Mouse (Mus musculus) liver, embryonic 12.5 days (tissue): ENCODE data around the gene Peli2. TPM values are rescaled to one million over a fixed set of nuclear protein-coding genes. Genes with fewer than 3 reads are reported as not detected.

Source experiments
- ATAC-seq: fragments of 200-750 bp; cut with Nextera tagmentation; 2 replicates; pipeline ENCODE4 v1.8.0; 2017; ENCODE audit warnings: moderate number of reproducible peaks, mild to moderate bottlenecking, moderate library complexity
- H3K27ac ChIP-seq: fragments of 300-500 bp; sonication (generic); 2 replicates; pipeline ENCODE4 v1.5.1; 2016; ENCODE audit warnings: mild to moderate bottlenecking
- H3K27me3 ChIP-seq: fragments of 300-500 bp; sonication (generic); replicated peaks from 2 replicates; pipeline ENCODE4 v1.6.1; 2016; ENCODE audit warnings: mild to moderate bottlenecking, moderate library complexity
- H3K36me3 ChIP-seq: fragments of 300-500 bp; sonication (generic); 2 replicates; pipeline ENCODE4 v1.6.1; 2016; ENCODE audit warnings: mild to moderate bottlenecking, moderate library complexity
- H3K4me1 ChIP-seq: fragments of 300-500 bp; sonication (generic); 2 replicates; pipeline ENCODE4 v1.6.1; 2016
- H3K4me2 ChIP-seq: fragments of 300-500 bp; sonication (generic); 2 replicates; pipeline ENCODE4 v1.6.1; 2016; ENCODE audit warnings: mild to moderate bottlenecking, moderate library complexity
- H3K4me3 ChIP-seq: fragments of 300-500 bp; sonication (generic); 2 replicates; pipeline ENCODE4 v1.5.1; 2016; ENCODE audit warnings: mild to moderate bottlenecking, moderate library complexity
- H3K9ac ChIP-seq: fragments of 300-500 bp; sonication (generic); 2 replicates; pipeline ENCODE4 v1.6.1; 2016; ENCODE audit warnings: mild to moderate bottlenecking, moderate library complexity
- H3K9me3 ChIP-seq: fragments of 300-500 bp; sonication (generic); replicated peaks from 2 replicates; pipeline ENCODE4 v1.6.1; 2016; ENCODE audit warnings: mild to moderate bottlenecking, moderate library complexity
- WGBS: fragments of 180-500 bp; shearing (Covaris S2); methylation state at CpG from one replicate; pipeline ENCODE4 v1.1.7; 2016; ENCODE audit not compliant: insufficient replicate concordance; 5-methylcytosine and 5-hydroxymethylcytosine counted together
- polyA plus RNA-seq: library from polyadenylated mRNA; unstranded; fragments of >200 nt; fragmentation: Nextera tagmentation; extraction: Ambion mirVana; gene quantifications from 2 replicates; pipeline ENCODE4 v1.2.1, GENCODE M21; 2016

Peli2 gene
- polyA plus RNA-seq, 1 experiment from 2014 or later, result 1.8 TPM

- Histone ChIP-seq H3K4me2 (no peak overlapping the region), H3K4me3 (no peak overlapping the region), H3K4me1 (no peaks in the 10 kb centered on the region), H3K27me3 (no peaks in the 10 kb centered on the region), H3K9ac (no peak overlapping the region), H3K36me3 (no peaks in the 10 kb centered on the region), H3K9me3 (no peaks in the 10 kb centered on the region), H3K27ac (no peak overlapping the region)
- 74% methylated on average over 8 of the region's 8 CpGs for WGBS
- no peak for ATAC-seq
These were observed 37.2 kb downstream of the Peli2 start for GRCm38 (mm10) chr14:48157835-48158234.

GRCm38 (mm10) chr14:48159401-48159800 is 38.8 kb downstream of the Peli2 start:
- Histone ChIP-seq H3K9ac (no peak overlapping the region), H3K27ac (no peak overlapping the region)
- WGBS, result 70% methylated on average over 3 of the region's 3 CpGs

GRCm38 (mm10) chr14:48162446-48162845 is 41.8 kb downstream of the Peli2 start:
- Histone ChIP-seq H3K27me3 (no peaks in the 10 kb centered on the region), H3K4me1 (no peaks in the 10 kb centered on the region), H3K9ac (no peak overlapping the region), H3K27ac (no peak overlapping the region), H3K9me3 (no peaks in the 10 kb centered on the region), H3K36me3 (no peaks in the 10 kb centered on the region), H3K4me2 (no peak overlapping the region), H3K4me3 (no peak overlapping the region)
- no peak for ATAC-seq
- 76% methylated on average over 14 of the region's 14 CpGs for WGBS

More at GRCm38 (mm10) chr14:48159401-48159800, 38.8 kb downstream of the Peli2 start:
- Histone ChIP-seq H3K36me3 (no peaks in the 10 kb centered on the region), H3K4me2 (no peak overlapping the region), H3K9me3 (no peaks in the 10 kb centered on the region), H3K4me3 (no peak overlapping the region), H3K4me1 (no peaks in the 10 kb centered on the region), H3K27me3 (no peaks in the 10 kb centered on the region)
- ATAC-seq, result no peak

GRCm38 (mm10) chr14:48164917-48165316 is 44.3 kb downstream of the Peli2 start:
- Histone ChIP-seq H3K4me2 (no peak overlapping the region), H3K27me3 (no peaks in the 10 kb centered on the region), H3K9ac (no peak overlapping the region), H3K4me1 (no peaks in the 10 kb centered on the region), H3K9me3 (no peaks in the 10 kb centered on the region), H3K4me3 (no peak overlapping the region), H3K36me3 (no peaks in the 10 kb centered on the region), H3K27ac (no peak overlapping the region)
- ATAC-seq, result no peak
- WGBS, result 59% methylated on average over 8 of the region's 8 CpGs

GRCm38 (mm10) chr14:48166396-48166795 is 45.8 kb downstream of the Peli2 start:
- Histone ChIP-seq H3K9me3 (no peaks in the 10 kb centered on the region), H3K36me3 (no peaks in the 10 kb centered on the region), H3K4me2 (no peak overlapping the region), H3K4me1 (no peaks in the 10 kb centered on the region), H3K4me3 (no peak overlapping the region), H3K27ac (no peak overlapping the region), H3K27me3 (no peaks in the 10 kb centered on the region), H3K9ac (no peak overlapping the region)
- ATAC-seq, result no peak
- 74% methylated on average over 9 of the region's 9 CpGs for WGBS

GRCm38 (mm10) chr14:48167020-48167419 is 46.4 kb downstream of the Peli2 start:
- H3K4me3 ChIP-seq, result no peak overlapping the region
- H3K27me3 ChIP-seq, result no peaks in the 10 kb centered on the region
- no peak for ATAC-seq
- H3K9me3 ChIP-seq, result no peaks in the 10 kb centered on the region
- 52% methylated on average over 3 of the region's 3 CpGs for WGBS
- no peak overlapping the region for H3K27ac ChIP-seq
- no peak overlapping the region for H3K9ac ChIP-seq
- H3K4me1 ChIP-seq, result no peaks in the 10 kb centered on the region
- no peaks in the 10 kb centered on the region for H3K36me3 ChIP-seq
- H3K4me2 ChIP-seq, result no peak overlapping the region

- 60% methylated on average over 6 of the region's 6 CpGs for WGBS
- Histone ChIP-seq H3K27me3 (no peaks in the 10 kb centered on the region), H3K27ac (no peak overlapping the region), H3K4me3 (no peak overlapping the region), H3K4me2 (no peak overlapping the region), H3K9ac (no peak overlapping the region), H3K4me1 (no peaks in the 10 kb centered on the region), H3K36me3 (no peaks in the 10 kb centered on the region), H3K9me3 (no peaks in the 10 kb centered on the region)
- ATAC-seq, result no peak
These were observed 47.5 kb downstream of the Peli2 start for GRCm38 (mm10) chr14:48168116-48168515.

GRCm38 (mm10) chr14:48169970-48170369 is 49.3 kb downstream of the Peli2 start:
- no peak overlapping the region for H3K4me2 ChIP-seq
- no peaks in the 10 kb centered on the region for H3K9me3 ChIP-seq
- ATAC-seq, result no peak
- no peaks in the 10 kb centered on the region for H3K36me3 ChIP-seq
- no peak overlapping the region for H3K4me3 ChIP-seq
- no peak overlapping the region for H3K27ac ChIP-seq
- no peak overlapping the region for H3K9ac ChIP-seq
- 48% methylated on average over 7 of the region's 7 CpGs for WGBS
- no peaks in the 10 kb centered on the region for H3K27me3 ChIP-seq
- no peaks in the 10 kb centered on the region for H3K4me1 ChIP-seq

- H3K27ac ChIP-seq, result no peak overlapping the region
- H3K9ac ChIP-seq, result no peak overlapping the region
- no peak for ATAC-seq
- no peaks in the 10 kb centered on the region for H3K4me1 ChIP-seq
- no peaks in the 10 kb centered on the region for H3K27me3 ChIP-seq
- no peak overlapping the region for H3K4me3 ChIP-seq
- H3K36me3 ChIP-seq, result no peaks in the 10 kb centered on the region
- H3K4me2 ChIP-seq, result no peak overlapping the region
- 71% methylated on average over 12 of the region's 12 CpGs for WGBS
- no peaks in the 10 kb centered on the region for H3K9me3 ChIP-seq
These were observed 50.6 kb downstream of the Peli2 start for GRCm38 (mm10) chr14:48171268-48171667.

GRCm38 (mm10) chr14:48172026-48172425 is 51.4 kb downstream of the Peli2 start:
- ATAC-seq, result no peak
- 67% methylated on average over 8 of the region's 8 CpGs for WGBS
- H3K9me3 ChIP-seq, result no peaks in the 10 kb centered on the region

GRCm38 (mm10) chr14:48172876-48173275 is 52.3 kb downstream of the Peli2 start:
- H3K9ac ChIP-seq, result no peak overlapping the region
- no peaks in the 10 kb centered on the region for H3K36me3 ChIP-seq
- no peaks in the 10 kb centered on the region for H3K9me3 ChIP-seq
- H3K4me1 ChIP-seq, result no peaks in the 10 kb centered on the region
- no peak overlapping the region for H3K4me3 ChIP-seq
- no peaks in the 10 kb centered on the region for H3K27me3 ChIP-seq
- H3K27ac ChIP-seq, result no peak overlapping the region
- no peak overlapping the region for H3K4me2 ChIP-seq
- WGBS, result 74% methylated on average over 8 of the region's 8 CpGs
- no peak for ATAC-seq

More at GRCm38 (mm10) chr14:48172026-48172425, 51.4 kb downstream of the Peli2 start:
- Histone ChIP-seq H3K36me3 (no peaks in the 10 kb centered on the region), H3K27me3 (no peaks in the 10 kb centered on the region), H3K4me3 (no peak overlapping the region), H3K27ac (no peak overlapping the region), H3K9ac (no peak overlapping the region), H3K4me1 (no peaks in the 10 kb centered on the region), H3K4me2 (no peak overlapping the region)

GRCm38 (mm10) chr14:48173840-48174239 is 53.2 kb downstream of the Peli2 start:
- 70% methylated on average over 9 of the region's 9 CpGs for WGBS
- Histone ChIP-seq H3K9ac (no peak overlapping the region), H3K27ac (no peak overlapping the region)

GRCm38 (mm10) chr14:48174356-48174755 is 53.7 kb downstream of the Peli2 start:
- H3K4me3 ChIP-seq, result no peak overlapping the region
- H3K9ac ChIP-seq, result no peak overlapping the region
- no peaks in the 10 kb centered on the region for H3K9me3 ChIP-seq
- no peaks in the 10 kb centered on the region for H3K4me1 ChIP-seq
- no peak for ATAC-seq
- no peaks in the 10 kb centered on the region for H3K36me3 ChIP-seq
- no peak overlapping the region for H3K4me2 ChIP-seq
- WGBS, result 75% methylated on average over 4 of the region's 4 CpGs
- H3K27ac ChIP-seq, result no peak overlapping the region
- no peaks in the 10 kb centered on the region for H3K27me3 ChIP-seq

More at GRCm38 (mm10) chr14:48173840-48174239, 53.2 kb downstream of the Peli2 start:
- Histone ChIP-seq H3K9me3 (no peaks in the 10 kb centered on the region), H3K4me1 (no peaks in the 10 kb centered on the region), H3K4me3 (no peak overlapping the region), H3K27me3 (no peaks in the 10 kb centered on the region), H3K36me3 (no peaks in the 10 kb centered on the region), H3K4me2 (no peak overlapping the region)
- no peak for ATAC-seq
